In the genomic region with DNA sequence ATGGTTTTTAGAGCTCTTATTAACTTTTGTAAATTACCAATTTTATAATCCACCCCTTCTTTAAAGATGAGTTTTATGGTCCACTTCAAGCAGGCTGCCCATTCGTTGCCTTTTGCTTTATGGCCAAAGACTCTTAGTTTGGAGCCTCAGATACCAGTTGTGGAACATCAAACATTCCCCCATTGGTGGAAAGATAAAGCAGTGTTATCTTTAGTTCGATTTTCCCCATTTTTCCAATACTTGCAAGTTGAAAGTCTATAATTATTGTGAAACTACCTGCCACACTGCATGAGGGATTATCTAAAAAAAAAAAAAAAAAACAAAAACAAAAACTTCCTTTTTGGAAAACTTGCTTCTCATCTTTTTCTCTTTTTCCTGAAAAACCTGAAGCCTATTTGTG, we compare ENCODE assay signal across 39 mouse cellular contexts. TPM values are rescaled to one million over a fixed set of nuclear protein-coding genes. Genes with fewer than 3 reads are reported as not detected.
"Had no signal": no experiment of that assay in that cellular context is flagged by ENCODE, and none has a peak within 500 bp of the region (broad histone marks: within the 10 kb centered on the region; RNA-seq: fewer than 3 reads in every experiment).

No protein-coding gene starts in this region.

- H3K36me3 ChIP-seq: heart, embryonic 13.5 days; heart, embryonic 15.5 days; hindbrain, embryonic 13.5 days; hindbrain, embryonic 15.5 days; kidney, embryonic 15.5 days; limb, embryonic 13.5 days; limb, embryonic 15.5 days; liver, embryonic 13.5 days had no signal

- H3K27ac ChIP-seq: heart, embryonic 13.5 days; heart, embryonic 15.5 days; hindbrain, embryonic 13.5 days; hindbrain, embryonic 15.5 days; hindbrain, postnatal 0 days; kidney, embryonic 15.5 days; kidney, postnatal 0 days; limb, embryonic 13.5 days; limb, embryonic 15.5 days; liver, embryonic 13.5 days had no signal

- ATAC-seq: hindbrain, postnatal 0 days; intestine, embryonic 16.5 days had no signal

- H3K4me2 ChIP-seq: heart, embryonic 11.5 days; heart, embryonic 13.5 days; heart, embryonic 15.5 days; hindbrain, embryonic 13.5 days; hindbrain, embryonic 15.5 days; kidney, embryonic 15.5 days; limb, embryonic 13.5 days; limb, embryonic 15.5 days; liver, embryonic 13.5 days had no signal

- H3K4me3 ChIP-seq: heart, embryonic 13.5 days; heart, embryonic 15.5 days; hindbrain, embryonic 13.5 days; hindbrain, embryonic 15.5 days; kidney, embryonic 15.5 days; limb, embryonic 13.5 days; limb, embryonic 15.5 days; liver, embryonic 13.5 days had no signal

- H3K27me3 ChIP-seq: heart, embryonic 13.5 days; heart, embryonic 15.5 days; hindbrain, embryonic 13.5 days; hindbrain, embryonic 15.5 days; kidney, embryonic 15.5 days; limb, embryonic 13.5 days; limb, embryonic 15.5 days; liver, embryonic 13.5 days had no signal

- H3K9ac ChIP-seq: heart, embryonic 13.5 days; heart, embryonic 15.5 days; hindbrain, embryonic 13.5 days; hindbrain, embryonic 15.5 days; kidney, embryonic 15.5 days; limb, embryonic 13.5 days; limb, embryonic 15.5 days; liver, embryonic 13.5 days had no signal

- DNase-seq: gastrocnemius, postnatal 14 days; gastrocnemius, postnatal 36 days; heart, adult 18-20 months; heart, postnatal 14 days; heart, postnatal 36 days; kidney, adult 11 months; kidney, adult 2 months; kidney, adult 9 months; kidney, postnatal 14 days; kidney, postnatal 36 days; layer of hippocampus, adult 9-11 months; layer of hippocampus, postnatal 36 days; left cerebral cortex, postnatal 4 days; liver, embryonic 13.5 days had no signal

- H3K4me1 ChIP-seq: heart, embryonic 15.5 days; hindbrain, embryonic 13.5 days; hindbrain, embryonic 15.5 days; kidney, embryonic 15.5 days; limb, embryonic 13.5 days; limb, embryonic 15.5 days had no signal

- H3K9me3 ChIP-seq: heart, embryonic 13.5 days; heart, embryonic 15.5 days; hindbrain, embryonic 13.5 days; hindbrain, embryonic 15.5 days; kidney, embryonic 15.5 days; limb, embryonic 13.5 days; limb, embryonic 15.5 days; liver, embryonic 13.5 days had no signal

RNA-seq across cellular contexts. Expression of gene Lrrc63, which starts 20.0 kb away (rescaled TPM):
- total RNA-seq: gastrocnemius, adult 18-20 months; gastrocnemius, adult 8-10 months; gastrocnemius, postnatal 14 days; gastrocnemius, postnatal 36 days; heart, adult 18-20 months; heart, postnatal 14 days; heart, postnatal 36 days; hematopoietic stem cell, adult 5-6 weeks; hindbrain, postnatal 0 days; layer of hippocampus, adult 18-20 months; layer of hippocampus, adult 8-10 months; layer of hippocampus, postnatal 14 days; layer of hippocampus, postnatal 36 days; left cerebral cortex, adult 18-20 months; left cerebral cortex, adult 8-10 months; left cerebral cortex, postnatal 10 days; left cerebral cortex, postnatal 25 days; left cerebral cortex, postnatal 4 days had no signal
- polyA plus RNA-seq: heart, embryonic 11.5 days; heart, embryonic 15.5 days; heart, postnatal 0 days; hindbrain, embryonic 15.5 days; intestine, embryonic 14.5 days; kidney, adult 2 months; kidney, embryonic 15.5 days; kidney, postnatal 0 days; large intestine, adult 2 months; limb, embryonic 11.5 days; limb, embryonic 13.5 days; limb, embryonic 15.5 days; liver, embryonic 13.5 days had no signal
